ENCODE assay signal across 13 mouse cellular contexts in the genomic region with DNA sequence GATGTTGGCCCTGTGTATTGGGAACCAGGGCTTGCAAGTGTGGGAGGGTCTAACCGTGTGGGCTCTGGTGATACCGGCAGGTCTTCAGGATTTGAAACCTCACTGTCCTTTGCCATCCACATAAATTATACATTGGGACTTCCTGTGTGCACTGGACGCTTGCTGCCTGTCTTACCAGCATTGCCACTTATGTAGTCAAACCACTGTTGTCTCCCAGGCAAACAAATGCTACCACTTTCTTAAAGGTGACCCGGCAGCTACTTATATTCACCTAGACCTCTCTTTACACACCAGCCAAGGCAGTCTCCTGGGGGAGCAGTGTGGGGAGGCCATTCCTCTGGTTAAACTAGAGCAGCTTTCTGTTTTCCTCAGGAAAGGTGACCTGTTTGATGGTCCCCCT.
"Had no signal": no experiment of that assay in that cellular context is flagged by ENCODE, and none has a peak within 500 bp of the region (broad histone marks: within the 10 kb centered on the region; RNA-seq: fewer than 3 reads in every experiment).

No protein-coding gene starts in this region.

- H3K27ac ChIP-seq: midbrain, embryonic 10.5 days; midbrain, embryonic 12.5 days; neural tube, embryonic 12.5 days; stomach, embryonic 15.5 days; stomach, postnatal 0 days had no signal

- H3K9ac ChIP-seq: lung, embryonic 14.5 days; midbrain, embryonic 12.5 days; neural tube, embryonic 12.5 days; stomach, embryonic 15.5 days had no signal

- H3K36me3 ChIP-seq: midbrain, embryonic 10.5 days; midbrain, embryonic 12.5 days; neural tube, embryonic 12.5 days had no signal

- DNase-seq: lung, adult 18-20 months; lung, embryonic 14.5 days; lung, postnatal 10 days; lung, postnatal 4 days; midbrain, embryonic 14.5 days; right cerebral cortex, postnatal 14 days; thymus, postnatal 14 days had no signal

- H3K27me3 ChIP-seq: midbrain, embryonic 12.5 days; neural tube, embryonic 12.5 days; stomach, embryonic 15.5 days had no signal

- H3K4me1 ChIP-seq: midbrain, embryonic 12.5 days had no signal

- H3K4me3 ChIP-seq: midbrain, embryonic 10.5 days; midbrain, embryonic 12.5 days; myocyte; neural tube, embryonic 12.5 days; stomach, embryonic 15.5 days had no signal

- H3K9me3 ChIP-seq: midbrain, embryonic 10.5 days; midbrain, embryonic 12.5 days; neural tube, embryonic 12.5 days; stomach, embryonic 15.5 days had no signal
